Mouse (Mus musculus): ENCODE data around the gene Ace3.

Ace3 gene

GRCm38 (mm10) chr11:106044349-106044748, 49.9 kb downstream of the Ace3 start:
- DNase-seq (ENCODE audit: low spot score in 2 of 2): no peak

DNA sequence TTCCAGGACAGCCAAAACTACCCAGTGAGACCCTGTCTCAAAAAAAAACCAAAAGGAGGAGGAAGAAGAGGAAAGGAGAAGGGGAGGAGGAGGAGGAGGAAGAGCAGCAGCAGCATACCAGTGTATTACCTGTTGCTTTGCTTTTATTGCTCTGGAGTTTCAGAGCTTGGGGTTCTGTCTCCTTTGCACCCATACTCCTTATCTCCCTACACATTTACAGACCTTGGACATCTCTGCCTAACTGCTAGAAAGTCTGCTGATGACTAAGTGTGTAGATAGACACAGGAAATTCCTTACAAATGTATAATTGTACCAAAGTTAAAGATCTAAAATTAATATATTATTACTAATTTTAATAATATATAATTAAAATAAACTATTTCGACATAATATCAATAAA, 50.8 kb downstream of the Ace3 start:
- no peak for DNase-seq (ENCODE audit: low spot score in 2 of 2)

- no peak for DNase-seq (ENCODE audit: low spot score in 2 of 2)
These were observed 51.3 kb downstream of the Ace3 start for GRCm38 (mm10) chr11:106045780-106046179.

DNA sequence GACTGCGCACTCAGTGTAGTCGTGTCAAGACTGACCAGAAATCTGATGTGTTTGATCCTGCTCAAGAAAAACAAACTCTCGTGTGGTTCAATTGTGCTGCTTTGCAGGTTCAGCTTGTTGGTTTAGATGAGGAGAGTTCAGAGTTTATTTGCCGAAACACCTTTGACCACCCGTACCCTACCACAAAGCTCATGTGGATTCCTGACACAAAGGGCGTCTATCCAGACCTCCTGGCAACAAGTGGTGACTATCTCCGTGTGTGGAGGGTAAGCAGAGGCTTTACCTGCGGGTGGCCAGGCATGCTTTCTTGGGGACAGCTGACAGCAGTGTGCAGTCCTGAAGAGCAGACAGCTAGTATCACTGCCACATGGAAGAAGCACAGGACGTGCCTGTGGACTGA, 52.1 kb downstream of the Ace3 start:
- no peak for DNase-seq (ENCODE audit: low spot score in 2 of 2)

GRCm38 (mm10) chr11:106053921-106054320, 59.4 kb downstream of the Ace3 start:
- DNase-seq (ENCODE audit: low spot score in 2 of 2): no peak

DNA sequence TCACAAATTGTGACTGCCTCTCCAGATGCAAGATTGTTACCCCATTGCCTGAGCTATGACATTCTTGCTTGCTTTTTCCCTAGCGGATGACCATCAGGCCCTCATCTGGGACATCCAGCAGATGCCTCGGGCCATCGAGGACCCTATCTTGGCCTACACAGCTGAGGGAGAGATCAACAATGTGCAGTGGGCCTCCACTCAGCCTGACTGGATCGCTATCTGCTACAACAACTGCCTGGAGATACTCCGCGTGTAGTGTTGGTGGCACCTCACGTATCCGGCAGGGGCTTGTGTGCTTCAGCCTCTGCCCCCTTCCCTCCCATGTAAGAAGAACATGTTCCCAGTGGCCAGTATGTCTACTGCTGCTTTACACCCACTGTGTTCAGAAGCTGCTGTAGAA, 60.1 kb downstream of the Ace3 start:
- no peak for DNase-seq (ENCODE audit: low spot score in 2 of 2)

Data from natural killer cell, adult 2 months (primary cell).